Mouse (Mus musculus) hindlimb bud, embryonic 11.5 days (tissue): ENCODE results near the gene Gm28372.

Experiments used
- DNase-seq: peaks from one replicate; pipeline ENCODE4 v3.0.0-alpha.2; 2012; ENCODE audit warnings: low read depth, low spot score; ENCODE audit errors: extremely low spot score

The Gm28372 gene

DNA sequence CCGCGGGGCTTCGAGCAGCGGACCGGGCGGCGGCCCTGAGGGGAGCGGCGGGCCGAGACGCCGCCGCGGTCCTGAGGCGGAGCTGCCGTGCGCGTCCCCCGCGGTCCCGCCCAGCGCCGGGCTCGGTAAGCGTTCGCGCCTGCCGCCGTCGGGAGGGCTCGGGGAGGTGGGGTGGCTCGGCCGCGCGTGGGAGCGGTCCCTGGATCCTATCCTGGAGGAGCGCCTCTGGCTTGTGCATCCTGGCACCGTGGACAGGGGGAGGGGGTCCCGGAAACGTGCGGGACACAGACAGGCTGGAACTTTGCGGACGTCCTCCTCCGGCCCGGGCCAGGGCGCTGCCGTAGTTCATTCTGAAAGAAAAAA, 45.4 kb downstream of the Gm28372 start:
- DNase-seq: no peak

GRCm38 (mm10) chr2:130451086-130451726, 46.2 kb downstream of the Gm28372 start:
- DNase-seq: no peak

GRCm38 (mm10) chr2:130451727-130452090, 46.7 kb downstream of the Gm28372 start:
- DNase-seq: no peak

DNA sequence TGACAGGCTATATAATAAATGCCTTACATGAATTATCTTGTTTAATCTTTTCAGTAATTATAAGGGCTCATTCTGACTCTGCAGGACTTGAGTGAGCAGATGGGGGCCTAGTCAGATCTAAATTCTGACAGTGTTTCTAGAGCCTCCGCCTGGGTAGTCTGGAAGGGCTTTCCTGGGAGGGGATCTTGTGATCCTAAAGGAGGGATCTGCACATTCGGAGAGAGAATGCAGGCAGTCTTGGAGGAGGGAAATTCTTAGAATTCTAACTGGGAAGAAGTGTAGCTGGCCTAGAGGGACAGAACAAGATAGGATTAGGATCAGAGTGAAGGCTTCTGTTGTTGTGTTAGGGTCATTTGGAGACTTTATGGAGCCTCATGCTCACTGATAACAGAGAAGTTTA, 47.2 kb downstream of the Gm28372 start:
- no peak for DNase-seq

GRCm38 (mm10) chr2:130453421-130453820, 48.4 kb downstream of the Gm28372 start:
- no peak for DNase-seq

GRCm38 (mm10) chr2:130454748-130455370, 49.8 kb downstream of the Gm28372 start:
- no peak for DNase-seq
